Mouse (Mus musculus) MEL (cell line): Measurements from ENCODE around the gene Lpgat1. TPM values are rescaled to one million over a fixed set of nuclear protein-coding genes. Genes with fewer than 3 reads are reported as not detected.

Source experiments
- DNase-seq: peaks from one replicate; pipeline ENCODE4 v3.0.0; 2011; ENCODE audit warnings: low read depth, low spot score
- H3K27ac ChIP-seq: 2 replicates; pipeline ENCODE4 v1.5.1; 2012; ENCODE audit warnings: low read depth, mild to moderate bottlenecking, control low read depth, low read length, moderate library complexity; ENCODE audit not compliant: control insufficient read depth
- H3K27me3 ChIP-seq, 2 experiments: fragments of 150-350 bp in 1 of 2; sonication (generic) in 1 of 2; 2 replicates each; pipeline ENCODE4 v1.6.1; 2012; ENCODE audit warnings: low read length in 2 of 2, mild to moderate bottlenecking in 2 of 2, improper control_type of control experiment in 1 of 2, moderate library complexity in 1 of 2; ENCODE audit not compliant: insufficient read depth in 2 of 2, control insufficient read depth in 1 of 2
- H3K36me3 ChIP-seq, 2 experiments: 2 replicates each; pipeline ENCODE4 v1.6.1; 2012 to 2014; ENCODE audit warnings: low read length in 2 of 2, improper control_type of control experiment in 1 of 2, inconsistent platforms in 1 of 2, mild to moderate bottlenecking in 1 of 2; ENCODE audit not compliant: insufficient read depth in 2 of 2, control insufficient read depth in 1 of 2
- H3K4me1 ChIP-seq, 2 experiments: fragments of 150-350 bp in 1 of 2; sonication (generic) in 1 of 2; 2 replicates each; pipeline ENCODE4 v1.6.1; 2012; ENCODE audit warnings: low read length in 2 of 2, improper control_type of control experiment in 1 of 2, mild to moderate bottlenecking in 1 of 2; ENCODE audit not compliant: insufficient read depth in 2 of 2, control insufficient read depth in 1 of 2
- H3K4me3 ChIP-seq, 2 experiments: fragments of 150-350 bp in 1 of 2; sonication (generic) in 1 of 2; 2 replicates each; pipeline ENCODE4 v1.5.1; 2012; ENCODE audit warnings: low read depth in 2 of 2, low read length in 2 of 2, mild to moderate bottlenecking in 2 of 2, moderate library complexity in 2 of 2, control low read depth in 1 of 2, improper control_type of control experiment in 1 of 2; ENCODE audit not compliant: control insufficient read depth in 1 of 2, insufficient read depth in 1 of 2
- H3K79me2 ChIP-seq: 2 replicates; pipeline ENCODE4 v1.6.1; 2012; ENCODE audit warnings: mild to moderate bottlenecking, low read length, moderate library complexity; ENCODE audit not compliant: control insufficient read depth, poor library complexity, insufficient read depth
- H3K9ac ChIP-seq: 2 replicates; pipeline ENCODE4 v1.6.1; 2012; ENCODE audit warnings: low read depth, mild to moderate bottlenecking, control low read depth, low read length, moderate library complexity; ENCODE audit not compliant: control insufficient read depth, poor library complexity, severe bottlenecking
- H3K9me3 ChIP-seq: fragments of 150-350 bp; sonication (generic); replicated peaks from 2 replicates; pipeline ENCODE4 v1.6.1; 2012; ENCODE audit warnings: mild to moderate bottlenecking, low read length, improper control_type of control experiment, moderate library complexity; ENCODE audit not compliant: insufficient read depth
- CHD1 ChIP-seq: IDR thresholded peaks from 2 replicates; pipeline ENCODE4 v1.6.1; 2012; ENCODE audit warnings: low read depth, mild to moderate bottlenecking, inconsistent platforms, low read length, improper control_type of control experiment
- CHD2 ChIP-seq: IDR thresholded peaks from 2 replicates; pipeline ENCODE4 v1.6.1; 2011; ENCODE audit warnings: low read length, improper control_type of control experiment
- CTCF ChIP-seq, 3 experiments: IDR thresholded peaks in 2 of 3; conservative IDR thresholded peaks in 1 of 3; 2 replicates each; pipeline ENCODE4 v1.5.1; 2011 to 2012; ENCODE audit warnings: low read length in 3 of 3, low read depth in 2 of 3, mild to moderate bottlenecking in 2 of 3, improper control_type of control experiment in 1 of 3, inconsistent platforms in 1 of 3, mixed read lengths in 1 of 3, moderate library complexity in 1 of 3; ENCODE audit not compliant: control insufficient read depth in 1 of 3, insufficient read depth in 1 of 3, poor library complexity in 1 of 3, severe bottlenecking in 1 of 3
- ELF1 ChIP-seq: IDR thresholded peaks from 2 replicates; pipeline ENCODE4 v1.6.1; 2014; ENCODE audit warnings: low read depth, mild to moderate bottlenecking, inconsistent platforms, low read length, improper control_type of control experiment, moderate library complexity
- GABPA ChIP-seq: IDR thresholded peaks from 2 replicates; pipeline ENCODE4 v1.6.1; 2012; ENCODE audit warnings: low read depth, mild to moderate bottlenecking, inconsistent platforms, low read length, improper control_type of control experiment, moderate library complexity
- KAT2A ChIP-seq: conservative IDR thresholded peaks from 2 replicates; pipeline ENCODE4 v1.6.1; 2012; ENCODE audit warnings: low read depth, low read length, improper control_type of control experiment, inconsistent platforms
- MAX ChIP-seq: IDR thresholded peaks from 2 replicates; pipeline ENCODE4 v1.6.1; 2011; ENCODE audit warnings: low read length, improper control_type of control experiment
- MEF2A ChIP-seq: IDR thresholded peaks from 2 replicates; pipeline ENCODE4 v1.6.1; 2014; ENCODE audit warnings: low read depth, mild to moderate bottlenecking, inconsistent platforms, low read length, improper control_type of control experiment; ENCODE audit not compliant: poor library complexity, insufficient replicate concordance, severe bottlenecking; ENCODE audit errors: extremely low read depth
- MYB ChIP-seq: IDR thresholded peaks from 2 replicates; pipeline ENCODE4 v1.6.1; 2011; ENCODE audit warnings: mild to moderate bottlenecking, low read depth, low read length, improper control_type of control experiment
- MYC ChIP-seq: IDR thresholded peaks from 2 replicates; pipeline ENCODE4 v1.6.1; 2011; ENCODE audit warnings: low read depth, mild to moderate bottlenecking, low read length, improper control_type of control experiment, moderate library complexity
- NELFE ChIP-seq: IDR thresholded peaks from 2 replicates; pipeline ENCODE4 v1.6.1; 2011; ENCODE audit warnings: low read depth, low read length, improper control_type of control experiment
- POLR2A ChIP-seq, 2 experiments: IDR thresholded peaks; 2 replicates each; pipeline ENCODE4 v1.6.1; 2011 to 2012; ENCODE audit warnings: low read length in 2 of 2, mild to moderate bottlenecking in 2 of 2, control low read depth in 1 of 2, improper control_type of control experiment in 1 of 2, low read depth in 1 of 2, moderate library complexity in 1 of 2; ENCODE audit not compliant: control insufficient read depth in 1 of 2, insufficient read depth in 1 of 2, poor library complexity in 1 of 2
- POLR2AphosphoS2 ChIP-seq: IDR thresholded peaks from 2 replicates; pipeline ENCODE4 v1.6.1; 2011; ENCODE audit warnings: low read length, improper control_type of control experiment
- POLR2AphosphoS5 ChIP-seq: IDR thresholded peaks from 2 replicates; pipeline ENCODE4 v1.6.1; 2012; ENCODE audit warnings: low read depth, borderline replicate concordance, mild to moderate bottlenecking, inconsistent platforms, low read length, moderate library complexity, mixed read lengths
- RAD21 ChIP-seq: IDR thresholded peaks from 2 replicates; pipeline ENCODE4 v1.6.1; 2011; ENCODE audit warnings: mild to moderate bottlenecking, low read depth, low read length, improper control_type of control experiment
- RCOR1 ChIP-seq: IDR thresholded peaks from 2 replicates; pipeline ENCODE4 v1.6.1; 2012; ENCODE audit warnings: low read depth, mild to moderate bottlenecking, inconsistent platforms, low read length, improper control_type of control experiment
- SIN3A ChIP-seq: IDR thresholded peaks from 2 replicates; pipeline ENCODE4 v1.6.1; 2012; ENCODE audit warnings: low read length, improper control_type of control experiment, inconsistent platforms
- TAL1 ChIP-seq: IDR thresholded peaks from 2 replicates; pipeline ENCODE4 v1.6.1; 2012; ENCODE audit warnings: mild to moderate bottlenecking, inconsistent platforms, low read length, moderate library complexity, mixed read lengths
- TBP ChIP-seq: IDR thresholded peaks from 2 replicates; pipeline ENCODE4 v1.8.0; 2011; ENCODE audit warnings: low read depth, low read length, improper control_type of control experiment
- TCF12 ChIP-seq: IDR thresholded peaks from 2 replicates; pipeline ENCODE4 v1.6.1; 2014; ENCODE audit warnings: low read depth, mild to moderate bottlenecking, inconsistent platforms, low read length, improper control_type of control experiment, moderate library complexity
- UBTF ChIP-seq: IDR thresholded peaks from 2 replicates; pipeline ENCODE4 v1.6.1; 2012; ENCODE audit warnings: low read depth, mild to moderate bottlenecking, inconsistent platforms, low read length, improper control_type of control experiment, moderate library complexity, borderline replicate concordance; ENCODE audit not compliant: insufficient read depth
- USF1 ChIP-seq: IDR thresholded peaks from 2 replicates; pipeline ENCODE4 v1.6.1; 2014; ENCODE audit warnings: low read depth, mild to moderate bottlenecking, inconsistent platforms, low read length, improper control_type of control experiment, moderate library complexity
- USF2 ChIP-seq, 2 experiments: IDR thresholded peaks; 2 replicates each; pipeline ENCODE4 v1.6.1; 2011 to 2012; ENCODE audit warnings: improper control_type of control experiment in 2 of 2, low read length in 2 of 2, borderline replicate concordance in 1 of 2, inconsistent platforms in 1 of 2, low read depth in 1 of 2, mild to moderate bottlenecking in 1 of 2; ENCODE audit not compliant: insufficient read depth in 1 of 2
- ZC3H11A ChIP-seq: IDR thresholded peaks from 2 replicates; pipeline ENCODE4 v1.6.1; 2012; ENCODE audit warnings: low read depth, mild to moderate bottlenecking, inconsistent platforms, low read length, improper control_type of control experiment
- ZKSCAN1 ChIP-seq: IDR thresholded peaks from 2 replicates; pipeline ENCODE4 v1.6.1; 2012; ENCODE audit warnings: low read depth, mild to moderate bottlenecking, inconsistent platforms, low read length, improper control_type of control experiment, moderate library complexity
- ZMIZ1 ChIP-seq: IDR thresholded peaks from 2 replicates; pipeline ENCODE4 v1.6.1; 2012; ENCODE audit warnings: low read depth, mild to moderate bottlenecking, inconsistent platforms, low read length, improper control_type of control experiment, moderate library complexity
- polyA plus RNA-seq, 2 experiments: library from polyadenylated mRNA; stranded (reverse) in 1 of 2; unstranded in 1 of 2; fragments of >175 nt in 1 of 2; fragments of >200 nt in 1 of 2; gene quantifications; 2 replicates each; pipeline versions ENCODE4 v1.2.1 to v1.2.4; 2012; ENCODE audit warnings: low replicate concordance in 2 of 2, low read depth in 1 of 2; ENCODE audit not compliant: insufficient read length in 2 of 2, insufficient read depth in 1 of 2, missing spikeins in 1 of 2
- total RNA-seq: library from RNA; depleted of rRNA; stranded (reverse); fragments of 300-350 nt; gene quantifications from 2 replicates; pipeline ENCODE4 v1.2.3, GENCODE M21; 2012

Lpgat1 gene
- total and polyA plus RNA-seq, 3 experiments, result not detected

DNA sequence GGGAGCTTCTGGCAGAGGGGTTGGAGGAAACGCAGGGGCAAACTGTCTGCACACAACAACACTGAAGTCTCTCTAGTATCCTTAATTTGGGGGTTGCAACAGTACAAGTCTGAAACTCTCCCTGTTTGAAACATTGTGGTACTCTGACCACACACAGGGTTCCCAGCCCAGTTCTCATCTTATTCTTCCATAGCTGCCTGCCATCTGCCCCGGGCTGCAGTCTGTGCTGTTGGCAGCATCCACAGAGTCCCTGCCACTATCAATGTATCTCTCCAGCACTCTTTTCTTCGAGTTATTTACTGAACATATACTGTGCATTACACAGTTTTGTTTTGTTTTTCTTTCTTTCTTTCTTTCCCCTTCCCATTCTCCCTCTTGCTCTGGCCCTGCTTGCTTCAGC lies 99.0 kb downstream of the Lpgat1 start:
- H3K9me3 ChIP-seq, result no peaks in the 10 kb centered on the region
- DNase-seq, result no peak
- TF ChIP-seq MAX, result no peak
- no peak for TF ChIP-seq UBTF
- TF ChIP-seq CHD1, result no peak
- no peak for TF ChIP-seq ZC3H11A
- TF ChIP-seq POLR2AphosphoS5, result no peak
- no peak for TF ChIP-seq SIN3A
- TF ChIP-seq NELFE, result no peak
- TF ChIP-seq TAL1, result no peak
- TF ChIP-seq USF2 (IDR thresholded peaks at IDR 0.05; ENCODE audit: borderline replicate concordance in 1 of 2, insufficient read depth in 1 of 2, low read depth in 1 of 2, low read length in 2 of 2), result no peak
- no peak for TF ChIP-seq USF1
- no peak for TF ChIP-seq MEF2A
- no peak for TF ChIP-seq TBP
- TF ChIP-seq CTCF (IDR thresholded peaks at IDR 0.05 in 2 of 3, conservative IDR thresholded peaks at IDR 0.05 in 1 of 3; ENCODE audit: control insufficient read depth in 1 of 3, insufficient read depth in 1 of 3, low read depth in 2 of 3, low read length in 3 of 3, poor library complexity in 1 of 3, severe bottlenecking in 1 of 3), result no peak
- no peak for TF ChIP-seq ELF1
- no peak for TF ChIP-seq POLR2A (IDR thresholded peaks at IDR 0.05; ENCODE audit: control insufficient read depth in 1 of 2, insufficient read depth in 1 of 2, low read depth in 1 of 2, low read length in 2 of 2, poor library complexity in 1 of 2)
- TF ChIP-seq MYB, result no peak
- TF ChIP-seq, all 39 proteins: peak for 0

DNA sequence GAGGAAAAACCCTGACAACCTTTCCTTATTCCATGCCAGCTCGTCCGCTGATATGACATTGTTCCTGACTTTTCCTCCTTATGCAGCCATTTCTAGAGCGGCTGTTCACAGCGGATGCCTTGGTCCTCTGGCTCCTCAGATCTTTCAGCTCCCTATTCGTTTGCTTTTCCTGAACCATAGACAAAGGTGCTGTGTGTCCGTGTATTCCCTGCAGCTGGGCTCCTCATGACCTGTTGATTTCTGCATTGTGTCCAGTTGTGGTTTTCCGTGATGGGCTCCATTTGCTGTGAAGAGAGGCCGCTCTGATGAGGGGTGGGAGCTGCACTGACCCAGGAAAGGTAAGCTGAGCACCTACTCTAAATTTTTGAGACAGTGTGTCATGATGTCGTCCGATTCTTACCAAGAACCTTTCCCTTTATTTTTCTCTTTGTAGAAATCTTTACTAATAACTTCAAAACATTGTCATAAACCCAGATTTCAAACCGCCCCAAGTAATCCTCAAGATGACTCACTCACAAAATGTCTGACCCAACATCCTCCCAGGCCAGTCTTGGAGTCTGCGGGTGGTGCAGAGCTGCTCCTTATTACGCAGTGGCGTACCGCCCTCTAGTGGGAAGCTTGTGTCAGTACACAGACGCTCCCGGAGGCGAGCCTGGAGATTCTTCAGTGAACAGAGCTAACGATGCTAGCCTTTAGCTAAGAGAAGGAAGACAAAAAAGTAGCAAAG lies 99.9 kb downstream of the Lpgat1 start:
- H3K4me3 ChIP-seq, result no peak overlapping the region
- H3K4me1 ChIP-seq, result peaks cover 0 to 9% of the 10 kb centered on the region in 2 experiments; a peak in 1 of 4 replicates
- no peaks in the 10 kb centered on the region for H3K9me3 ChIP-seq
- no peaks in the 10 kb centered on the region; a peak in 1 of 4 replicates for H3K27me3 ChIP-seq
- H3K27ac ChIP-seq, result no peak overlapping the region
- no peak overlapping the region for H3K9ac ChIP-seq
- peak; percentile 87 for DNase-seq
- peaks cover 0 to 4% of the 10 kb centered on the region in 2 experiments; a peak in 2 of 4 replicates for H3K36me3 ChIP-seq
- H3K79me2 ChIP-seq, result peaks cover 10% of the 10 kb centered on the region
- TF ChIP-seq MEF2A (no peak), POLR2AphosphoS2 (no peak), MAX (no peak), TCF12 (no peak), KAT2A (no peak), UBTF (no peak), ELF1 (no peak), RAD21 (no peak; the same call in none of the 2 replicates), POLR2AphosphoS5 (no peak), ZC3H11A (peak; percentile 92), USF2 (IDR thresholded peaks at IDR 0.05; ENCODE audit: borderline replicate concordance in 1 of 2, insufficient read depth in 1 of 2, low read depth in 1 of 2, low read length in 2 of 2) (no peak), MYC (no peak), SIN3A (peak; percentile 80), ZKSCAN1 (no peak), TBP (no peak), ZMIZ1 (no peak), RCOR1 (peak; percentile 44; the same call in 1 of the 2 replicates), TAL1 (no peak), CHD2 (no peak), CTCF (IDR thresholded peaks at IDR 0.05 in 2 of 3, conservative IDR thresholded peaks at IDR 0.05 in 1 of 3; ENCODE audit: control insufficient read depth in 1 of 3, insufficient read depth in 1 of 3, low read depth in 2 of 3, low read length in 3 of 3, poor library complexity in 1 of 3, severe bottlenecking in 1 of 3) (peak; percentile 86 to 98 (median 98)), GABPA (no peak)

More for the DNA sequence above, 99.0 kb downstream of the Lpgat1 start:
- H3K4me3 ChIP-seq, result no peak overlapping the region
- H3K4me1 ChIP-seq, result peaks cover 0 to 3% of the 10 kb centered on the region in 2 experiments; a peak in 1 of 4 replicates
- no peaks in the 10 kb centered on the region for H3K36me3 ChIP-seq
- H3K27me3 ChIP-seq, result no peaks in the 10 kb centered on the region; a peak in 1 of 4 replicates
- H3K27ac ChIP-seq, result no peak overlapping the region
- H3K79me2 ChIP-seq, result peaks cover 2% of the 10 kb centered on the region; the same call in 1 of the 2 replicates
- no peak overlapping the region for H3K9ac ChIP-seq
